Mouse (Mus musculus): ENCODE results near the gene Ap3b1. TPM values are rescaled to one million over a fixed set of nuclear protein-coding genes. Genes with fewer than 3 reads are reported as not detected.
"Not testable (repeated sequence)": the region's sequence is repeated elsewhere in the genome, so short reads cannot be mapped to it uniquely, and the experiment has no call there.

The Ap3b1 gene
- polyA plus RNA-seq (2016; fragmentation: Nextera tagmentation; extraction: Ambion mirVana) = 25.9 and 27.1 TPM in 2 replicates

GRCm38 (mm10) chr13:94358401-94359265 lies at the start of gene Ap3b1:
TSS of gene Ap3b1 (plus strand) at chr13:94358960.
- under 1% methylated on average over 79 of the region's 79 CpGs for WGBS (ENCODE audit: insufficient replicate concordance)
- ATAC-seq = peak; percentile 95

DNA sequence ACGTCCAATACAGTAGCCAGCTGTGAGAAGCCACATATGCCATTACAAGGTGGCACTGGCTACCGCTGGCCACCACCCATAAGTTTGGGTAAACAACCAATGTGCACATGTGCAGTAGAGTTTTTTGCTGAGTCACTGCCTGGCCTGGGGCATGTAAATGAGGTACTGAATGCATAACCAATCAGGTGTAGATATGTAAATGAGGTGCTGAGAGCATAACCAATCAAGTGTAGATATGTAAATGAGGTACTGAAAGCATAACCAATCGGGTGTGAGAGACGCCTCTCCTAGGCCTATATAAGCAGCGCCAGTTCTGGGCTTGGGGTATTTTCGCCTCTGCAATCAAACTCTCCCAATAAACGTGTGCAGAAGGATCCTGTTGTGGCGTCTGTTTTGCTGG lies 45.9 kb upstream of the Ap3b1 start:
- not testable (repeated sequence) for ATAC-seq; H3K9ac ChIP-seq; H3K4me2 ChIP-seq; H3K9me3 ChIP-seq (replicated peaks); H3K27ac ChIP-seq; H3K36me3 ChIP-seq; H3K4me3 ChIP-seq; H3K27me3 ChIP-seq (replicated peaks); H3K4me1 ChIP-seq
- WGBS (ENCODE audit: insufficient replicate concordance) = 83% methylated on average over 8 of the region's 8 CpGs

More at GRCm38 (mm10) chr13:94358401-94359265, at the start of gene Ap3b1:
- Histone ChIP-seq H3K36me3 (peaks cover 6% of the 10 kb centered on the region; the same call in 1 of the 2 replicates), H3K27ac (peak within 1 kb of the TSS; percentile 85), H3K4me2 (peak within 1 kb of the TSS; percentile 96), H3K4me1 (peaks cover 31% of the 10 kb centered on the region), H3K4me3 (peak within 1 kb of the TSS; percentile 86), H3K9me3 (replicated peaks) (no peaks in the 10 kb centered on the region), H3K27me3 (replicated peaks) (no peaks in the 10 kb centered on the region), H3K9ac (peak within 1 kb of the TSS; percentile 93)

- Histone ChIP-seq H3K27ac (no peak overlapping the region), H3K9me3 (replicated peaks) (no peaks in the 10 kb centered on the region), H3K36me3 (no peaks in the 10 kb centered on the region), H3K4me2 (no peak overlapping the region), H3K4me1 (no peaks in the 10 kb centered on the region), H3K27me3 (replicated peaks) (no peaks in the 10 kb centered on the region), H3K9ac (no peak overlapping the region), H3K4me3 (no peak overlapping the region)
- no peak for ATAC-seq
- 76% methylated on average over 10 of the region's 10 CpGs for WGBS (ENCODE audit: insufficient replicate concordance)
Measured at GRCm38 (mm10) chr13:94316975-94317511, 41.7 kb upstream of the Ap3b1 start.

- H3K36me3 ChIP-seq = no peaks in the 10 kb centered on the region
- H3K27ac ChIP-seq = no peak overlapping the region
- no peak overlapping the region for H3K4me3 ChIP-seq
- 64% methylated on average over 1 of the region's 1 CpGs for WGBS (ENCODE audit: insufficient replicate concordance)
- H3K4me1 ChIP-seq = no peaks in the 10 kb centered on the region
- ATAC-seq = no peak
- H3K4me2 ChIP-seq = no peak overlapping the region
- no peak overlapping the region for H3K9ac ChIP-seq
- H3K9me3 ChIP-seq (replicated peaks) = no peaks in the 10 kb centered on the region
- no peaks in the 10 kb centered on the region for H3K27me3 ChIP-seq (replicated peaks)
Measured at GRCm38 (mm10) chr13:94321094-94321792, 37.5 kb upstream of the Ap3b1 start.

GRCm38 (mm10) chr13:94322475-94322874 lies 36.3 kb upstream of the Ap3b1 start:
- Histone ChIP-seq H3K9me3 (replicated peaks) (no peaks in the 10 kb centered on the region), H3K4me1 (no peaks in the 10 kb centered on the region), H3K36me3 (no peaks in the 10 kb centered on the region), H3K4me2 (no peak overlapping the region), H3K27ac (no peak overlapping the region), H3K9ac (no peak overlapping the region), H3K4me3 (no peak overlapping the region), H3K27me3 (replicated peaks) (no peaks in the 10 kb centered on the region)
- WGBS (ENCODE audit: insufficient replicate concordance) = 54% methylated on average over 4 of the region's 4 CpGs
- ATAC-seq = no peak

- peak; percentile 61; the same call in 1 of the 2 replicates for ATAC-seq
- H3K4me2 ChIP-seq = no peak overlapping the region
- H3K9ac ChIP-seq = no peak overlapping the region
- no peaks in the 10 kb centered on the region for H3K27me3 ChIP-seq (replicated peaks)
- H3K27ac ChIP-seq = no peak overlapping the region
- WGBS (ENCODE audit: insufficient replicate concordance) = 23% methylated on average over 3 of the region's 3 CpGs
- H3K4me3 ChIP-seq = no peak overlapping the region
- H3K4me1 ChIP-seq = peaks cover 6% of the 10 kb centered on the region; the same call in 1 of the 2 replicates
- H3K36me3 ChIP-seq = no peaks in the 10 kb centered on the region
- H3K9me3 ChIP-seq (replicated peaks) = no peaks in the 10 kb centered on the region
Measured at GRCm38 (mm10) chr13:94328063-94328462, 30.7 kb upstream of the Ap3b1 start.

GRCm38 (mm10) chr13:94329005-94329404 lies 29.8 kb upstream of the Ap3b1 start:
- H3K4me3 ChIP-seq; H3K9ac ChIP-seq; H3K36me3 ChIP-seq; ATAC-seq; H3K4me1 ChIP-seq; H3K9me3 ChIP-seq (replicated peaks); H3K4me2 ChIP-seq; H3K27ac ChIP-seq; H3K27me3 ChIP-seq (replicated peaks): not testable (repeated sequence)
- 82% methylated on average over 6 of the region's 6 CpGs for WGBS (ENCODE audit: insufficient replicate concordance)

- ATAC-seq = no peak
- WGBS (ENCODE audit: insufficient replicate concordance) = 59% methylated on average over 3 of the region's 3 CpGs
- no peaks in the 10 kb centered on the region for H3K9me3 ChIP-seq (replicated peaks)
- H3K36me3 ChIP-seq = no peaks in the 10 kb centered on the region
- no peaks in the 10 kb centered on the region for H3K27me3 ChIP-seq (replicated peaks)
- no peak overlapping the region for H3K27ac ChIP-seq
- no peak overlapping the region for H3K4me2 ChIP-seq
- no peak overlapping the region for H3K9ac ChIP-seq
- H3K4me3 ChIP-seq = no peak overlapping the region
- H3K4me1 ChIP-seq = peaks cover 6% of the 10 kb centered on the region; the same call in 1 of the 2 replicates
Measured at GRCm38 (mm10) chr13:94330392-94330979, 28.3 kb upstream of the Ap3b1 start.

- ATAC-seq = no peak
- Histone ChIP-seq H3K4me3 (no peak overlapping the region), H3K27me3 (replicated peaks) (no peaks in the 10 kb centered on the region), H3K4me2 (no peak overlapping the region), H3K9ac (no peak overlapping the region), H3K36me3 (no peaks in the 10 kb centered on the region), H3K9me3 (replicated peaks) (no peaks in the 10 kb centered on the region), H3K27ac (no peak overlapping the region), H3K4me1 (no peaks in the 10 kb centered on the region)
- WGBS (ENCODE audit: insufficient replicate concordance) = 58% methylated on average over 3 of the region's 3 CpGs
Measured at GRCm38 (mm10) chr13:94338357-94338756, 20.4 kb upstream of the Ap3b1 start.

DNA sequence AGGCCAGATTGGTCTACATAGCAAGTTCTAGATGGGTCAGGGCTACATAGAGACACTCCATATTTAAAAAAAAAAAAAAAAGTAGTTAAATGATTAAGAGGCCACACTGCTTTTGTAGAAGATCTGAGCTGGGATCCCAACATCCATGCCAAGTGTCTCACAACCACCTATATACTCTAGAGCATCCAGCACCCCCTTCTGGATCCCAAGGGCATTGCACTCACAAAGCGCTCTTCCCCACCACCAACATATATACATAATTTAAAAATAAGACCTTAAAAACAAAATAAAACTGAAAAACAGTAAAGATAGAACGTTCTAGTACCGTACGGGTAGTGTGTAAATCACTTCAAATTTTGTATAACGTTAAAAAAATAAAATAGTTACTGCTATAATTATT lies 15.6 kb upstream of the Ap3b1 start:
- H3K4me1 ChIP-seq = no peaks in the 10 kb centered on the region
- H3K4me2 ChIP-seq = no peak overlapping the region
- no peak overlapping the region for H3K9ac ChIP-seq
- H3K27me3 ChIP-seq (replicated peaks) = no peaks in the 10 kb centered on the region
- no peak overlapping the region for H3K27ac ChIP-seq
- no peaks in the 10 kb centered on the region for H3K36me3 ChIP-seq
- WGBS (ENCODE audit: insufficient replicate concordance) = 71% methylated on average over 5 of the region's 5 CpGs
- no peaks in the 10 kb centered on the region for H3K9me3 ChIP-seq (replicated peaks)
- ATAC-seq = no peak
- H3K4me3 ChIP-seq = no peak overlapping the region

GRCm38 (mm10) chr13:94344600-94344999 lies 14.2 kb upstream of the Ap3b1 start:
- WGBS (ENCODE audit: insufficient replicate concordance) = 86% methylated on average over 14 of the region's 14 CpGs
- not testable (repeated sequence) for H3K4me1 ChIP-seq; H3K9ac ChIP-seq; H3K27ac ChIP-seq; H3K9me3 ChIP-seq (replicated peaks); H3K27me3 ChIP-seq (replicated peaks); ATAC-seq; H3K36me3 ChIP-seq; H3K4me3 ChIP-seq; H3K4me2 ChIP-seq

- no peak for ATAC-seq
- Histone ChIP-seq H3K9ac (no peak overlapping the region), H3K4me2 (no peak overlapping the region), H3K9me3 (replicated peaks) (no peaks in the 10 kb centered on the region), H3K27ac (no peak overlapping the region), H3K4me1 (peaks cover 14% of the 10 kb centered on the region), H3K4me3 (no peak overlapping the region), H3K27me3 (replicated peaks) (no peaks in the 10 kb centered on the region), H3K36me3 (no peaks in the 10 kb centered on the region)
- WGBS (ENCODE audit: insufficient replicate concordance) = 14% methylated on average over 3 of the region's 3 CpGs
Measured at GRCm38 (mm10) chr13:94354584-94354983, 4.2 kb upstream of the Ap3b1 start.

Data from liver, embryonic 12.5 days (tissue).